Mouse (Mus musculus) brain, embryonic 14.5 days (tissue): Measurements from ENCODE around the gene Usp54.
"Not testable (repeated sequence)": the region's sequence is repeated elsewhere in the genome, so short reads cannot be mapped to it uniquely, and the experiment has no call there.

Experiments
- CTCF ChIP-seq: fragments of 200-500 bp; IDR thresholded peaks from 2 replicates; pipeline ENCODE4 v1.5.1; 2012; ENCODE audit warnings: inconsistent platforms, mild to moderate bottlenecking, moderate library complexity, borderline replicate concordance; ENCODE audit not compliant: insufficient read depth, insufficient read length; ENCODE audit errors: extremely low read depth
- POLR2A ChIP-seq: fragments of 200-500 bp; IDR thresholded peaks from 2 replicates; pipeline ENCODE4 v1.6.1; 2012; ENCODE audit warnings: mild to moderate bottlenecking, inconsistent platforms, borderline replicate concordance; ENCODE audit not compliant: poor library complexity, insufficient read depth, insufficient read length, severe bottlenecking; ENCODE audit errors: extremely low read depth

GRCm38 (mm10) chr14:20636968-20637367 lies 3.9 kb downstream of the Usp54 start:
- TF ChIP-seq POLR2A, CTCF: not testable (repeated sequence)
